Mouse (Mus musculus) limb, embryonic 10.5 days (tissue): ENCODE results near the gene Borcs6. TPM values are rescaled to one million over a fixed set of nuclear protein-coding genes. Genes with fewer than 3 reads are reported as not detected.
A peak's percentile ranks its signal among the peaks of the same experiment; 100 is the strongest.
"Not testable (repeated sequence)": the region's sequence is repeated elsewhere in the genome, so short reads cannot be mapped to it uniquely, and the experiment has no call there.

Source experiments
- DNase-seq: peaks from one replicate; pipeline ENCODE4 v3.0.0-alpha.2; 2017; ENCODE audit warnings: low spot score
- H3K27ac ChIP-seq: fragments of 300-500 bp; sonication (generic); 2 replicates; pipeline ENCODE4 v1.5.1; 2016; ENCODE audit warnings: mild to moderate bottlenecking
- H3K27me3 ChIP-seq: fragments of 300-500 bp; sonication (generic); 2 replicates; pipeline ENCODE4 v1.6.1; 2016; ENCODE audit warnings: low read depth, mild to moderate bottlenecking; ENCODE audit not compliant: poor library complexity, severe bottlenecking
- H3K36me3 ChIP-seq: fragments of 300-500 bp; sonication (generic); 2 replicates; pipeline ENCODE4 v1.6.1; 2016; ENCODE audit warnings: mild to moderate bottlenecking, moderate library complexity
- H3K4me1 ChIP-seq: fragments of 300-500 bp; sonication (generic); 2 replicates; pipeline ENCODE4 v1.6.1; 2016
- H3K4me3 ChIP-seq: fragments of 300-500 bp; sonication (generic); 2 replicates; pipeline ENCODE4 v1.5.1; 2016; ENCODE audit warnings: mild to moderate bottlenecking, moderate library complexity
- H3K9me3 ChIP-seq: fragments of 300-500 bp; sonication (generic); replicated peaks from 2 replicates; pipeline ENCODE4 v1.6.1; 2016; ENCODE audit warnings: mild to moderate bottlenecking
- WGBS: fragments of 180-500 bp; shearing (Covaris S2); methylation state at CpG from one replicate; pipeline ENCODE4 v1.1.7; 2016; 5-methylcytosine and 5-hydroxymethylcytosine counted together
- polyA plus RNA-seq: library from polyadenylated mRNA; unstranded; fragments of >200 nt; fragmentation: Nextera tagmentation; extraction: Ambion mirVana; gene quantifications from 2 replicates; pipeline ENCODE4 v1.2.1, GENCODE M21; 2016

Gene Borcs6
- polyA plus RNA-seq, 1 experiment from 2014 or later: 6.0 TPM

GRCm38 (mm10) chr11:69088856-69089615, 29.5 kb downstream of the Borcs6 start:
- 12% methylated on average over 25 of the region's 25 CpGs for WGBS
- peak overlapping the region; percentile 100 for H3K27ac ChIP-seq
- no peaks in the 10 kb centered on the region for H3K27me3 ChIP-seq
- H3K36me3 ChIP-seq: peaks cover 34% of the 10 kb centered on the region
- H3K4me1 ChIP-seq: peaks cover 51% of the 10 kb centered on the region
- H3K4me3 ChIP-seq: peak overlapping the region; percentile 100
- DNase-seq: no peak
- H3K9me3 ChIP-seq: no peaks in the 10 kb centered on the region

DNA sequence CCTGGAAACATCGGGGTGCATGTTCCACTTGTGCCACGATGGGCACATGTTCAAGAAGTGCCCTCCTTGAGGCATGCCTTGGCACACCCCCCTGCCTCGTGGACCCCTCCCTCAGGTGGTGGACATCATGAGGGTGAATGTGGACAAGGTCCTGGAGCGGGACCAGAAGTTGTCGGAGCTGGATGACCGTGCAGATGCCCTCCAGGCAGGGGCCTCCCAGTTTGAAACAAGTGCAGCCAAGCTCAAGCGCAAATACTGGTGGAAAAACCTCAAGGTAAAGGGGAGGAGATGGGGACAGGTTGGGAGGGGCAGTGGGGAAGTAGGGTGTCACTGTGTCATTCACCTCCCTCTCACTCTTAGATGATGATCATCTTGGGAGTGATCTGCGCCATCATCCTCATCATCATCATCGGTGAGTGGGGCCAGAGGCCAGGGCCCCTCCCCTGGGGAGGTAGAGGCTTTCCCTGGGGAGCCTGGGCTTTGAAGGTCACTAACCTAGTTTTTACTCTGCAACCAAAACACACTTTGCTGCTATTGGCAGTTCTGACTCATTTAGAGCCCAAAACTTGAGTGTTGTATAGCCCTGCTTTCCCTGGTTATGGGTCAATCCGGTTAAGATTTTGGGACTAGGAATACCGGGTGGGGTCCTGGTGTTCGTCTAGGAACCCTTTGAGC, 30.2 kb downstream of the Borcs6 start:
- WGBS: 88% methylated on average over 12 of the region's 12 CpGs
- H3K4me3 ChIP-seq: peak overlapping the region; percentile 100
- no peaks in the 10 kb centered on the region for H3K9me3 ChIP-seq
- H3K4me1 ChIP-seq: peaks cover 57% of the 10 kb centered on the region
- H3K36me3 ChIP-seq: peaks cover 34% of the 10 kb centered on the region
- peak overlapping the region; percentile 100 for H3K27ac ChIP-seq
- no peak for DNase-seq
- H3K27me3 ChIP-seq: no peaks in the 10 kb centered on the region

- H3K9me3 ChIP-seq: no peaks in the 10 kb centered on the region
- H3K27ac ChIP-seq: no peak overlapping the region
- H3K4me1 ChIP-seq: peaks cover 58% of the 10 kb centered on the region
- peak overlapping the region; percentile 100; the same call in 1 of the 2 replicates for H3K4me3 ChIP-seq
- H3K36me3 ChIP-seq: peaks cover 34% of the 10 kb centered on the region
- DNase-seq: no peak
- no peaks in the 10 kb centered on the region for H3K27me3 ChIP-seq
- WGBS: 81% methylated on average over 6 of the region's 6 CpGs
Observed at GRCm38 (mm10) chr11:69090367-69090766, 30.9 kb downstream of the Borcs6 start.

- peak overlapping the region; percentile 13; the same call in 1 of the 2 replicates for H3K4me3 ChIP-seq
- H3K27me3 ChIP-seq: no peaks in the 10 kb centered on the region
- no peaks in the 10 kb centered on the region for H3K9me3 ChIP-seq
- WGBS: 66% methylated on average over 7 of the region's 7 CpGs
- H3K4me1 ChIP-seq: peaks cover 66% of the 10 kb centered on the region
- DNase-seq: no peak
- peaks cover 34% of the 10 kb centered on the region for H3K36me3 ChIP-seq
- no peak overlapping the region for H3K27ac ChIP-seq
Observed at GRCm38 (mm10) chr11:69091566-69092385, 32.3 kb downstream of the Borcs6 start.

DNA sequence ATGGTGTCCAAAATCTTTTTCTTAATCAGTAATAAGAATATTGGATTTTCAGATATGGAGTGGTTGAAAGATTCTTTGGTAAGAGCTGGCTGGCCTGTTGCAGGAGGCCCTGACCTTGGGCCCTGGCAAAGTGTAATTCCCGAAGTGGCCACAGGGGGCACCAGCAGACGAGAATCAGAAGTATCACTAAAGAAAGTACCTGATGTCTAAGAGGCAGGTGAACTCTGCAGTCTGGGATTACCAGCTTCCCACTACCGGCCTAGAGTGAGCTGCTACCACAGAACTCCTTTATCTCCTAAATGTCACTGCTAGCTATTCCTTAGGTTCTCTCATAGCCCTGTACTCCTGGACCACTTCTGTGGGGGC, 32.9 kb downstream of the Borcs6 start:
- Histone ChIP-seq H3K27ac (no peak overlapping the region), H3K27me3 (no peaks in the 10 kb centered on the region), H3K4me1 (peaks cover 66% of the 10 kb centered on the region), H3K9me3 (no peaks in the 10 kb centered on the region), H3K4me3 (peak overlapping the region; percentile 13; the same call in 1 of the 2 replicates), H3K36me3 (peaks cover 34% of the 10 kb centered on the region)
- DNase-seq: peak; percentile 90
- WGBS: 6% methylated on average over 3 of the region's 3 CpGs

DNA sequence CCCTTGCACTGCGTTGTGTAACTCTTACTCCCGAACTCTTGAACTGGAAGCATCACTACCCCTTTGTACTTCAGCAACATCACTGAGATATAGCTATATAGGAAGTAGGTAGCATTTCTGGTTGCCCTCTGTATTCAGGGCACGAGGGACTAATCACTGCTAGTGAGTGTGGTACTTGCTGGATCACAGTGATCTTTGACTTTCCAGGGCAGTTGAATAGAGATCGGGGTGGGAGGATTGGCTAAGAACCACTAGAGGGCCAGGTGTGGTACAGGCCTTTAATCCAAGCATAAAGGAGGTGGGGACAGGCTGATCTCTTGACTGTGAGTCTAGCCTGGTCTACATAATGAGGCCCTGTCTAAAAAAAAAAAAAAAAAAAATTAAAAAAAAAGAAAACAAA, 33.4 kb downstream of the Borcs6 start:
- Histone ChIP-seq H3K4me1 (peaks cover 67% of the 10 kb centered on the region), H3K27me3 (no peaks in the 10 kb centered on the region), H3K9me3 (no peaks in the 10 kb centered on the region), H3K4me3 (no peak overlapping the region), H3K36me3 (peaks cover 34% of the 10 kb centered on the region), H3K27ac (no peak overlapping the region)
- WGBS: 94% methylated on average over 4 of the region's 4 CpGs
- no peak for DNase-seq

DNA sequence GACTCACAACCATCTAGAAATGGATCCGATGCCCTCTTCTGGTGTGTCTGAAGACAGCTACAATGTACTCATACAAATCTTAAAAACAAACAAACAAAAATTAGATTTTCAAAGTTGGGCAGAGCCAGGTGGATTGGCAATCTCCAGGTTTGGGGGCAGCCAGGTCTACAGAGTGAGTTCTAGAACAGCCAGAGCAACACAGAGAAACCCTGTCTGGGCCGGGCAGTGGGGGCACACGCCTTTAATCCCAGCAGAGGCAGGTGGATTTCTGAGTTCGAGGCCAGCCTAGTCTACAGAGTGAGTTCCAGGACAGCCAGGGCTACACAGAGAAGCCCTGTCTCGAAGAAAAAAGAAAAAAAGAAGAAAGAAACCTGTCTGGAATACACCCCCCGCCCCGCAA, 34.3 kb downstream of the Borcs6 start:
- peaks cover 34% of the 10 kb centered on the region for H3K36me3 ChIP-seq
- H3K27me3 ChIP-seq, H3K4me3 ChIP-seq, H3K27ac ChIP-seq, H3K9me3 ChIP-seq, DNase-seq: not testable (repeated sequence)
- peaks cover 67% of the 10 kb centered on the region for H3K4me1 ChIP-seq
- WGBS: 85% methylated on average over 7 of the region's 7 CpGs

DNA sequence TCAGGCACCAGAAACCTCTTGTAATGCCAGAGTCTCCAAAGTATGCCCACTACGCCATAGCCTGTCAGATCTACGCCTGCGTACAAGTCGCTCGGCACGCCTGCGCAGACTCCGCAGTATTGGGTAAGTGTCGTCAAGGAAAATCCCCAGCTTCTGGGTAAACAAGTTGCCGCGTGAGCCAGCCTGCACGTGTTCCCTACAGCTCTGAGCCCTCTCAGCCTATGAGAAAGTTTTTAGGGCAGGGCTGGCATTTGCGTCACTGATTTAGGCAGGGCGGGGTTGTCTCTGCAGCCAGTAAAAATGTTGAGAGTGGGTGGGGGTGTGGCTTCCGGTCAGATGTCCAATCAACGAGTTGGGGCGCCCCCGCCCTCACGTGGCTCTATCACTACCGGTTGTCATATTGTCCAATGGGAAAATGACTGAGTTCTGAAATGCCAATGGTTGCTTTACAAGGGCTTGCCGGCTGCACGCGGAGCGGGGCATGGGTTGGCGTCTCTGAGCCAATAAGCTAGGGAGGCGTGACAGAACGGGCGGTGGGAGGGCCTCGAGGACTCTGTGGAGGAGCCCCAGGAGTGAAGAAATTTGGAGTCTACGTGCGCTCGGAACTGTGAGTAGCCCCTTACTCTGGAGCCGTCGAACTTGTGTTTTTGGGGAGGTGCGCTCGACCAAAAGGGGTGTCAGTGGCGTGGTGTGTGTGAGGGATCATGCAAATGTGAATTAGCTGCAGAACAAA, 35.3 kb downstream of the Borcs6 start, which contains the start of gene Per1:
TSS of gene Per1 (plus strand) at position 521 of the 733 bp plus-strand sequence.
- no peaks in the 10 kb centered on the region for H3K27me3 ChIP-seq
- under 1% methylated on average over 37 of the region's 37 CpGs for WGBS
- peaks cover 28% of the 10 kb centered on the region for H3K36me3 ChIP-seq
- H3K4me3 ChIP-seq: peak within 1 kb of the TSS; percentile 65
- H3K27ac ChIP-seq: peak within 1 kb of the TSS; percentile 70
- peak; percentile 97 for DNase-seq
- peaks cover 67% of the 10 kb centered on the region for H3K4me1 ChIP-seq
- H3K9me3 ChIP-seq: no peaks in the 10 kb centered on the region

DNA sequence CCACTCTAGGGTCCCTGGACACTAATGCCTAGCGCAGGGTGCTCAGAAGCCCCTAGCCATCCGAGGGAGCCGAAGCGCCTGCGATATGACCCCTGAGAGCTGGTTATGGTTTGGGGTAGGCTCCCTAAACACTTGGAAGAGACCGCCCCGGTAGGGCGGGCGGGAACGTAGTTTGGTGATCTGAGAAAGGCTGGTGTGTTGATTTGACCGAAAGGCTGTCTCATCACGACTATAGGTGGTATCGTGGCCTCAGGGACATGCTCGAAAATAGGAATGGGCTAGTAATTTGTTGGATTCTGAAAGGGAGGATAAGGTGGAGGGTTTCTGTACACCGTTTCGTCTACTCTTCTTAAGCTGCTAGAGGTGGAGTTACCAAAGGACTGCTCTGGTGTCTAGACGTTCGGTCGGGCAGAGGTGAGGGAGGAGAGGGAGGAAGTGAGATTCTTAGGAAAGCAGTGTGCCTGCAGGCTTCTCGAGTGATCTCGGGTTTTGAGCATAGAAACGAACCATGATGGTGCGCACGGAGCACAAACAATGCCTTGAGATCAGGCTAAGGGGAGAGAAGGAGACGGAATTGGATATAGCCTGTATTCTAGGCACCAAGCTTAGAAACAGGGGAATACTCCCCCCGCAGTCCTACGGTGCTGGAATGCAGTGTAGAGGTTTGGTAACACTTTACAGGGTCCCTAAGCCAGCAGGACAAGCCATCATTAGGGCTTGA, 36.2 kb downstream of the Borcs6 start:
- Histone ChIP-seq H3K4me1 (peaks cover 69% of the 10 kb centered on the region), H3K27me3 (no peaks in the 10 kb centered on the region), H3K4me3 (peak overlapping the region; percentile 65), H3K36me3 (peaks cover 22% of the 10 kb centered on the region), H3K9me3 (no peaks in the 10 kb centered on the region), H3K27ac (peak overlapping the region; percentile 70)
- no peak for DNase-seq
- WGBS: 3% methylated on average over 27 of the region's 27 CpGs

DNA sequence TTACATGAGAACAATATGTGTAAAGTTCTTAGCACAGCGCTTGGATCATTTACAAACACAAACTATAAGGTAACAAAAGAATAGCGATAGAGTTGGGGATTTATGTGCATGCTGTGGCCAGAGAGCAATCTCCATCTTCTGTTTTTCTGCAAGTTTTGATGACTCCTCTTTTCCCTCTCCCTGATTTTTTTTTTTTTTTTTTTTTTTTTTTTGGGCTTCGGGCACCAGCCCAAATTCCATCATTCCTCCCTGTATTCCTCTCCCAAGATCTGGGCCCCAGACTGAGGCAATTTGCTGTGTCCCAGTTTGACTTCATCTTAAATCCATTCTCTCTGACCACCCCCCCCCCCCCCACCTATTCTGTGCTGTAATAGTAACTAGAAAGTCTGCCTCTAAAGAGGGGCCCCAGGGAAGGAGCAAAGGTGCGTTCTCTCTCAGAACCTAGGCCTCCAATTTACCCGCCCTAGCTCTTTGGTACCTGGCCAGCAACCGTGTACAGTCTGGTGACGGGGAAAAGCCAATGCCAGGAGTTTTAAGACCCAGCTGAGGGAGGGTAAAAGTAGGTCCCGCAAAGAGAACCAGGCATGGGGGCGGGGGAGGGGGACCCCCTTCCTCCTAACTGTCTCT, 37.0 kb downstream of the Borcs6 start:
- H3K27ac ChIP-seq: peak overlapping the region; percentile 74
- H3K27me3 ChIP-seq: no peaks in the 10 kb centered on the region
- WGBS: 16% methylated on average over 9 of the region's 9 CpGs
- H3K36me3 ChIP-seq: peaks cover 22% of the 10 kb centered on the region
- H3K4me3 ChIP-seq: peak overlapping the region; percentile 65
- no peak for DNase-seq
- peaks cover 71% of the 10 kb centered on the region for H3K4me1 ChIP-seq
- H3K9me3 ChIP-seq: no peaks in the 10 kb centered on the region

- peaks cover 23% of the 10 kb centered on the region for H3K36me3 ChIP-seq
- 4% methylated on average over 29 of the region's 29 CpGs for WGBS
- H3K4me1 ChIP-seq: peaks cover 65% of the 10 kb centered on the region
- peak overlapping the region; percentile 74 for H3K27ac ChIP-seq
- H3K4me3 ChIP-seq: peak overlapping the region; percentile 65
- no peaks in the 10 kb centered on the region for H3K9me3 ChIP-seq
- peak; percentile 86 for DNase-seq
- no peaks in the 10 kb centered on the region for H3K27me3 ChIP-seq
Observed at GRCm38 (mm10) chr11:69096987-69097900, 37.7 kb downstream of the Borcs6 start.
